Mouse (Mus musculus) ES-E14 (cell line): ENCODE measurements around the gene Bmf. TPM values are rescaled to one million over a fixed set of nuclear protein-coding genes. Genes with fewer than 3 reads are reported as not detected.
A peak's percentile ranks its signal among the peaks of the same experiment; 100 is the strongest.

ENCODE experiments used
- DNase-seq: peaks from one replicate; pipeline ENCODE4 v3.0.0-alpha.2; 2013; ENCODE audit warnings: low read depth, low spot score
- H3K27ac ChIP-seq: 2 replicates; pipeline ENCODE4 v1.5.1; 2012; ENCODE audit warnings: low read depth, mild to moderate bottlenecking, low read length, moderate library complexity, mixed read lengths; ENCODE audit not compliant: poor library complexity, insufficient read depth, severe bottlenecking
- H3K36me3 ChIP-seq: 2 replicates; pipeline ENCODE4 v1.6.1; 2012; ENCODE audit warnings: mild to moderate bottlenecking, low read length, moderate library complexity, mixed read lengths; ENCODE audit not compliant: control insufficient read depth, poor library complexity, insufficient read depth, severe bottlenecking
- H3K4me1 ChIP-seq, 2 experiments: fragments of 150-350 bp in 1 of 2; sonication (generic) in 1 of 2; 2 replicates each; pipeline ENCODE4 v1.6.1; 2012; ENCODE audit warnings: low read length in 2 of 2, mild to moderate bottlenecking in 1 of 2, mixed read lengths in 1 of 2; ENCODE audit not compliant: control insufficient read depth in 2 of 2, insufficient read depth in 2 of 2, poor library complexity in 1 of 2
- H3K4me3 ChIP-seq, 2 experiments: fragments of 150-350 bp in 1 of 2; sonication (generic) in 1 of 2; 2 replicates each; pipeline ENCODE4 v1.5.1; 2012; ENCODE audit warnings: low read length in 2 of 2, low read depth in 1 of 2, mild to moderate bottlenecking in 1 of 2, mixed read lengths in 1 of 2; ENCODE audit not compliant: insufficient read depth in 1 of 2, poor library complexity in 1 of 2, severe bottlenecking in 1 of 2
- H3K9ac ChIP-seq: 2 replicates; pipeline ENCODE4 v1.6.1; 2012; ENCODE audit warnings: low read depth, mild to moderate bottlenecking, low read length, mixed read lengths; ENCODE audit not compliant: poor library complexity, insufficient read depth, severe bottlenecking
- H3K9me3 ChIP-seq: fragments of 150-350 bp; sonication (generic); 2 replicates; pipeline ENCODE4 v1.6.1; 2012; ENCODE audit warnings: low read depth, mild to moderate bottlenecking, low read length; ENCODE audit not compliant: control insufficient read depth, insufficient read depth
- CHD2 ChIP-seq: IDR thresholded peaks from 2 replicates; pipeline ENCODE4 v1.6.1; 2014; ENCODE audit warnings: mild to moderate bottlenecking, low read depth, low read length, inconsistent platforms
- HCFC1 ChIP-seq: IDR thresholded peaks from 2 replicates; pipeline ENCODE4 v1.6.1; 2012; ENCODE audit warnings: low read length, inconsistent platforms, borderline replicate concordance; ENCODE audit not compliant: insufficient read depth
- MAFK ChIP-seq: IDR thresholded peaks from 2 replicates; pipeline ENCODE4 v1.6.1; 2014; ENCODE audit warnings: mild to moderate bottlenecking, low read depth, low read length, inconsistent platforms; ENCODE audit not compliant: insufficient read depth
- ZC3H11A ChIP-seq: IDR thresholded peaks from 2 replicates; pipeline ENCODE4 v1.6.1; 2012; ENCODE audit warnings: low read depth, mild to moderate bottlenecking, inconsistent platforms, low read length, borderline replicate concordance
- ZNF384 ChIP-seq: IDR thresholded peaks from 2 replicates; pipeline ENCODE4 v1.6.1; 2012; ENCODE audit warnings: low read depth, low read length, inconsistent platforms
- in situ Hi-C, 2 experiments: fragments of 600-800 bp; cut with MboI; formaldehyde crosslinking; loops; one replicate each; pipeline ENCODE4 v1.15.1; 2025; ENCODE audit warnings: low sequenced_read_pairs in 2 of 2, inconsistent platforms in 1 of 2; ENCODE audit not compliant: unreplicated experiment in 2 of 2
- total RNA-seq: library from RNA; depleted of rRNA; stranded (reverse); fragments of 300-350 nt; gene quantifications from 2 replicates; pipeline ENCODE4 v1.2.3, GENCODE M21; 2012; rRNA removed

The Bmf gene
- 9.1 and 14.1 TPM in 2 replicates for total RNA-seq

DNA sequence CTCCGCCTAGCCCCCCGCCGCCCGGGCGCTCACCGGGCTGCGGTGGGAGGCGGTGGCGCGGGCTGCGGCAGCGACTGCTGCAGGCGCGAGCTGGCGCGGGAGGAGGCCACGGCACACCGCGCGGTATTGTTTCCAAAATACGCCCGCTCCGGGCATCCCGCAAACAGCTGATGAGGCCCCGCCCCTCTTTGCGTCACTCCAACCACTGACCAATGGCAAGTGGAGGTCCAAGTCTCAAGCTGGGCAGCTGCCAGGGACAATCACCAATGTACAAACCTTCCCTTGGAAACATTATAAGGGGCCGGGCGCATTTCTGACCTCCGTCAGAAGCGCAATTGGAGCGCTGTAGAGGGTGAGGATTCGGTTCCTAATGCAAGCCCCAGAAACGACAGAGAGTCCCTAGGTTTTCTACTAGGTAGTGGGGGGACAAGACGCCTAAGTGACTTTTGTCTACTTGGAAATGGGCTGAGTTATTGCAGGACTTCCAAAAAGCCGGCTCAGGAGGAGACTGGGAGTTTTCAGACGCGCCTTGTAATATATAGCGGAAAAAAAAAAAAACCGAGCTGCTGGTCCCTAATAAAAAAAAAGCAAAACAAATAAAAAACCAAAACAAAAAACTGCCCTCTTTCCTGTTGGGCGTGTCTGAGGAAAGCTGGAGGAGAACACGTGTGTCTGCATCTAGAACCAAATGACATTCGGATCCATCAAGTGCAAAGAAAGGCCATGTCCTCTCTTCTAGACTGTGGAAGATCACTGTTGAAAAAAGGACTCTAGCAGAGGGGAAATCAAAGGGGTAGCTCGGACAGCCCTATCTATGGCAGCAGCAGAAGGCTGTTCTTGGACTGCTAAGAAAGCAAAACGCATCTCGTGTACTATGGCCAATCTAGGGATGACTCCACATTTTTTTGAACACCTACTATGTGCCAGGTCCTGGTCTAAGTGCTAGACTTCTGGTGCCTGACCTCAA is at the start of gene Bmf:
Gene Bmf (minus strand): TSS at position 181 of the 967 bp plus-strand sequence.
- Histone ChIP-seq H3K4me1 (peaks cover 14 to 41% of the 10 kb centered on the region in 2 experiments; a peak in 3 of 4 replicates), H3K36me3 (no peaks in the 10 kb centered on the region; the same call in 1 of the 2 replicates), H3K9ac (peak within 1 kb of the TSS; percentile 67), H3K4me3 (peak within 1 kb of the TSS; percentile 82 to 93), H3K27ac (no peak within 1 kb of the TSS), H3K9me3 (no peaks in the 10 kb centered on the region)
- TF ChIP-seq MAFK = no peak
- peak; percentile 49; the same call in 1 of the 2 replicates for TF ChIP-seq ZNF384
- TF ChIP-seq CHD2 = 0 out of 2 replicates have a peak, but pooled peaks have one; percentile 13
- TF ChIP-seq ZC3H11A = no peak
- TF ChIP-seq HCFC1 = 0 out of 2 replicates have a peak, but pooled peaks have one; percentile 46
- in situ Hi-C loops = no loop called here
- peak; percentile 97 for DNase-seq

DNA sequence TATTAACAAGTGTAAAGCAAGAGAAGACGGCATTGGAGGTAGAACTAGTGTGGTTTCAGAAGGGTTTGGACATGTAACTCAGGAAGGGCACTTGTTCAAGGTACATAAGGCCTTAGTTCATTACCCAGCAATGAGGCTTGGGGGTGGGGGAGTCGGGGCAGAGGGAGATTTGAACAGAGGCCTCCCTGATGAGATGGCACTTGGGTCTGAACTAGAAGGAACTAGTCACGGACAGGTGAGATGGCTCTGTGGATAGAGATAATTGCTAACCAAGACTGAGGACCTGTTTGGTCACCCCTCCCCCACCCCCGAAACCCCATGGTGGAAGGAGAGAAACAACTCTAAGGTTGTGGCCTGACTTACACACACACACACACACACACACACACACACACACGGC is 49.6 kb upstream of the Bmf start:
- Histone ChIP-seq H3K9me3 (no peaks in the 10 kb centered on the region), H3K4me3 (peak overlapping the region; percentile 86 to 89), H3K27ac (no peak overlapping the region), H3K4me1 (peaks cover 1 to 15% of the 10 kb centered on the region in 2 experiments; a peak in 3 of 4 replicates), H3K36me3 (peaks cover 29% of the 10 kb centered on the region), H3K9ac (peak overlapping the region; percentile 92; the same call in 1 of the 2 replicates)
- in situ Hi-C loops = no loop called here
- TF ChIP-seq HCFC1 (no peak), CHD2 (no peak)
- DNase-seq = no peak

- H3K36me3 ChIP-seq = peaks cover 22% of the 10 kb centered on the region
- H3K9me3 ChIP-seq = no peaks in the 10 kb centered on the region
- H3K27ac ChIP-seq = no peak within 1 kb of the TSS
- peaks cover 1 to 15% of the 10 kb centered on the region in 2 experiments; a peak in 3 of 4 replicates for H3K4me1 ChIP-seq
- peak within 1 kb of the TSS; percentile 86 to 89 for H3K4me3 ChIP-seq
- in situ Hi-C loops = no loop called here
- TF ChIP-seq ZNF384 (no peak), MAFK (no peak), ZC3H11A (no peak), CHD2 (0 out of 2 replicates have a peak, but pooled peaks have one; percentile 34), HCFC1 (peak; percentile 95)
- DNase-seq = peak; percentile 91
- H3K9ac ChIP-seq = peak within 1 kb of the TSS; percentile 92
These were observed 48.4 kb upstream of the Bmf start, which contains the start of gene Bub1b for GRCm38 (mm10) chr2:118597673-118598568. Gene Bub1b (plus strand): TSS chr2:118598211.

GRCm38 (mm10) chr2:118591083-118591482 is 41.6 kb upstream of the Bmf start:
- no peak for DNase-seq
- Histone ChIP-seq H3K9me3 (no peaks in the 10 kb centered on the region), H3K4me1 (peaks cover 0 to 9% of the 10 kb centered on the region in 2 experiments; a peak in 1 of 4 replicates), H3K27ac (no peak overlapping the region), H3K9ac (no peak overlapping the region), H3K36me3 (no peaks in the 10 kb centered on the region), H3K4me3 (no peak overlapping the region)
- in situ Hi-C loops = no loop called here
- no peak for TF ChIP-seq CHD2
- no peak for TF ChIP-seq MAFK
- no peak for TF ChIP-seq ZNF384
- TF ChIP-seq HCFC1 = no peak
- TF ChIP-seq ZC3H11A = no peak
